Mouse (Mus musculus) embryo, embryonic 10.5 days (tissue): ENCODE measurements at regions not wholly inside any gene's neighbourhood (a gene's known extent, or its start where the extent isn't known, plus 50 kb on each side); places are given as distances from the start of the nearest gene placed in this dataset.

Experiments
- DNase-seq: peaks from one replicate; pipeline ENCODE4 v3.0.0-alpha.2; 2015; ENCODE audit warnings: low spot score

DNA sequence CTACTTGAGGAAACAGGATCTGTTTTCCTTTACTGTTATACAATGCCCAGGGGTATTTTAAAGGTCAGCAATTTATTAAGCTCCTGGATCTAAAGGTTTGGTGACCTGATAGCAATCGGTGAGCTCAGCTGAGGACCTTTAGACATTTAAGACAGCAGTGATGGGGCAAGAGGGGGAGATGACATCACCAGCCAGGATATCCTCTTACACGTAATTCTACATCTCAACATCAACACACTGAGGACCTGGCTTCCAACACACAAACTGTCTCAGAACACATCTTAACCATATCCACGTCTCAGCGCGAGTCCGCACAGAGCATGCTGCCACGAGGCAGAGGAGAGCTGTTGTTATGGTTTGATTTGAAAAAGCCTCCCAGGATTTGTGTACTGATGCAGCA is 69.2 kb downstream of the Nhlrc3 start:
- DNase-seq, result no peak

DNA sequence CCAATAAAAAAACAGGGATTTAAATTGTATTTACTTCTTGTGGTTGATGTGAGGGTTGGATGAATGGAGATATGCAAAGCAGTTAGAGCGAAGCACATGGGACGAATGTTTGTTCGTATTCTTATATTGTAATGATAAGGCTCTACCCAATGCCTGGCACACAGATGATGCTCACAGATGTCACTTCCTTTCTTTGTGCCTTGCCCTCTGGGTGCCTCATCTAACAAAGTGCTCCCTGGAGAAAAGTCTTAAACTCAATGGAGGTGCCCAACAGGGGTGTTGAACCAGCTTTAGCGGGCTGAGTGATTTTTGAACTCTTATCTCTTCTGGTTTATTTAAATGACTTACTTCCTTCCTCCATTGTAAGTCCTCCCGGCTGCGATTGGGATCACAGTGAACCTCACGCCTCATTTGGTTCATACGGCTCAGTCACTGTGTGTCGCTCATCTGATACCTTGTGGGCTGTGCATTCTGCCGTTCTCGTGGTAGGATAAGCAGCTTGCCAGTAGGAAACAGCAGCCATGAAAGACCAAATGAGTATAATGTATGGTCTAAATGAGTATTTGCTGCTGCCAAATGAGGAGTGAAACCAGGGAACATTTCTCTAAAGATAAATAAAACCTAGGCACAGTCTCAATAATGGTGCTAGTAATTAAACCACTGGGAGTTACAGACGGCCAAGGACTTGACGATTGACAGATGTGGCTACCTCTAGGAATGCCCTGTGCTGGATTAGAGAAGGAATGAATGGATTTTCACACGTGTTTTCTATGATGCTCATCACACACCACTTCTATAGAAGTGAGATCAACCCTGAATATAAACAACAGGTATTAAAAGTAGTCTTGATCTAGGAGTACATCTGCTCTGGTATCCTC is 81.2 kb downstream of the Nhlrc3 start:
- no peak for DNase-seq

DNA sequence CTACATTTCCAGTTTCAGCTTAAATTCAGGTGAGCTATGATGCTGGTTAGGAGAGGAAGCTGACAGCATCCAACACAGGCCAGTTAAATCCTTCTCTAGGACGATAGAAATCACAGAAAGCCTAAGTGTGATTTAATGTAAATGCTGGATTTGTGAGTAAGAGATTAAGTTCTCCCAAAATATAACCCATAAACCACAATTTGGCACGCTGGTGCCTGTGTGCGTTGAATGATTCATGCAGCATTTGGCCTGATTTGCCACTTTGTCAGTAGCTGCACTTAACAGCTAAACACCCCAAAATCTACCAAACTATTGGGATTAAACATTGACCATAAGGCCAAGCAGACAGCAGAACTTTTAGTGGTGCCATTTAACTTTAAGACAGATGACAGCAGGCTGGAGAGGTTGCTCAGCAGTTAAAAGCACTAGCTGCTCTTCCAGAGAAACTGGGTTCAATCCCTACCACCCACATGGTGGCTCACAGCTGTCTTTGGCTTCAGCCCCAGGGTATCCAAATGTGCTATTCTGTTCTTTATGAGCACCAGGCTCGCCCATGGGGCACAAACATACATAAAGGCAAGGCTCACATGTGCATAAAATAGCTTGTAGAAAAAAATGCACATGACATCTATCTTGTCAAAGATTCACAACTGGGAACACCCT is 83.5 kb downstream of the Nhlrc3 start:
- DNase-seq, result no peak

DNA sequence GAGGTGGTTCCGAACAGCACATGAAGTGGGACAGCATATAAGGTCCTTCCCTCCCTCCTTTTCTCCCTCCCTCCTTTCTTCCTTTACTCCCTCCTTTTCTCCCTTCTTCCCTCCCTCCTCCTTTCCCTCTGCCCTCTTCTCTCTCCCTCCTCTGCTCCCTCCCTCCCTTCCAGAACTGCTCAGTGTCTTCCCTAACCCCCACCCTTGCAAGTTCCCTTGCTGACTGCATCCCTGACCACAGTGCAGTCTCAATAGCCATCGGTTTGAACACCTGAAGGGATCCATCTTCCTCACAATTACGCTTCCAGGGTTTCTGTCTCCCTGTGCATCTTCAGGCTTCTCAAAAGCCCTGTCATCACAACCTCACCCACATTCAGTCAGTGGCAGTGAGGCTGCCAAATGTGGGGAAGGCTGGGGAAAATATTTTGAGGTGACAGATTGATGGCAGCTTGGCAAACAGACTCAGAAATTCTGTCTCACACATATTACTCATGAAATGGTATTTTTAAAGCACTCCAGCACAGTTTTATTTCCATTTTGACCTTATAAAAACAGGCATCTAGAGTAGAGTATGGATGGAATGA is 86.2 kb downstream of the Nhlrc3 start:
- no peak for DNase-seq

DNA sequence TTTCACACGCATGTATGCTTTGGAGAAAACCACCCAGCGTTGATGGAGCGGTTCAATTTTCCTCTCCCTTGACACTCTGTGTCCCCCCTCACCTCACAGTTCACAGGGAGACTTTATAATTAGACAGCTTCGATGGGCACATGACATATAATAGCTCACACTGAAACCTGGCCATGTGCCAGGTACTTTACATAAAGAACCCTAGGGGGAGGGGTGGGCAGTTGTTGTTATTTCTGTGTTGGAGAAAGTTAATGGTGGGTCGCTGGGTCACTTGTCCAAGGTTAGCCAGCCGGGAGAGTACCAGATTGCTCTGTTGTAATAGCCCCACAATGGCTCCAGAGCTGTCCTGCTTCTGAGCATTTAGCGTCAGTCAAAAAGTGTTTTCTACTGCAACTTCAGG is 90.2 kb downstream of the Nhlrc3 start:
- no peak for DNase-seq

DNA sequence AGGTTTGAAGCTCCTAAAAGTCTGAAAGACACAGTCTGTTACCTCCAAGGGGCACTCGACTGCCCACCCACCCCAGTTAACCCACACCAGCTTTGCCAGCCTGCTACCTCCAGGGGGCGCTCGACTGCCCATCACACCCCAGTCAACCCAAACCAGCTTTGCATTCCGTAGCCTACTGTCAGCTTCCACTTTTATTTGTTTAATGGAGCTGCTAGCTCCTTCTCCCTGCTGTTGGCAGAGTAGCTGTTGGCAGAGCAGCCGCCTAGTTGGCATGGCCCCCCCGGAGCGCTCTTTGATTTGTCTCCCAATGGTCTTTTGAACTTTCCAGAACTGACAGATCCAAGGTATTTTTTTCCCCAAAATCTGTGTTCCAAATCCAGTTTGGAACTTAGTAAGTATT is 91.2 kb downstream of the Nhlrc3 start:
- DNase-seq, result no peak

DNA sequence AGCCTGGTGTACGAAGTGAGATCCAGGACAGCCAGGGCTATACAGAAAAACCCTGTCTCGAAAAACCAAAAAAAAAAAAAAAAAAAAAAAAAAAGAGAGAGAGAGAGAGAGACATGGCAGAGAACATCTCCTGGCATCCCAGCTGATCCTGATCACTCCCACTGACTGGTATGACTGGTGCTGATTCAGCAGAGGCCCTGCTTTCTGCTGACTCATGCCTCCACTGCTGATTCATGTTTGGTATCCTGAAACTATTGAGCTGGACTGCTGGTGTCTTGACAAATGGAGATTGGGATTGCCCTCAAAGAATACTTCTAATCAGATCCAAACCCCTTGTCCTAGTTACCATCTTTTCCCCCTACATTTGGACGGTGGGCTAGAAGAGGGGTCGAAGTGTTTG is 101.9 kb downstream of the Nhlrc3 start:
- no peak for DNase-seq

DNA sequence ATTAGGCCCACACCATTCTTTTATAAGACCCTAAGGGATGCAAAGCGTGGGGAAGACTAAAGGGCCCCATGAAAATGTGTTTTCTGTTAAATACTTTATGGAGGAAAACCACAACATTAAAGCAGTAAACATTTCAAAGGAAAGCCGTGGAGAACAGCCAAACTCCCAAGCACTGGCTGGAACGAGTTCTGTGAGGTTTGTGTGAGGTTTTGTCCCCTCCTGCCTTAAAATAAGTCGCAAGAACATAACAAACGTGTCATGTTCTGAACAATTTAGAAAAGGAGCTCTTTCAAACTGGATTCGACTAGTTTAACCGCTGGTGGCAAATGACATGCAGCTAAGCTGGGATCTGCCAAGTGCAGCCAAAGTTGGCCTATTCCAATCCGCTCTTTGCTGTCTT is 109.4 kb downstream of the Nhlrc3 start:
- DNase-seq, result no peak

DNA sequence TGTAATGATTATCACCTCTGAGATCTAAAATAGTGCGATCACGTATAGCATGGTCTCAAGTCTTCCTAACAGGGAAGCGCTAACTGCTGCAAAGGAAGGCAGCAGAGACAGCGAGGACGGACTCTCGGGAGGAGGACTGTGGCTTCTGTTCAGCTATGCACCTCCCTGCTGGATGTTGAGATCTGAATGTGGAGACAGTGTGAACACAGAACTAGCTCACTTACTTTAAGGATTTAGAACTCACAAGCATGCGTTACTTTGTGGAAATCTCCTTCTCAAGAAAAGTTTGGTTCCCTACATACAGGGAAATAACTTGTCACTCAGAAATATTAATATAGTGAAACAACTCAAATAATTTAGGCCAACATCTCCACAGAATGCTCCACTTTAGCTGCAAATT is 109.8 kb downstream of the Nhlrc3 start:
- DNase-seq, result no peak

DNA sequence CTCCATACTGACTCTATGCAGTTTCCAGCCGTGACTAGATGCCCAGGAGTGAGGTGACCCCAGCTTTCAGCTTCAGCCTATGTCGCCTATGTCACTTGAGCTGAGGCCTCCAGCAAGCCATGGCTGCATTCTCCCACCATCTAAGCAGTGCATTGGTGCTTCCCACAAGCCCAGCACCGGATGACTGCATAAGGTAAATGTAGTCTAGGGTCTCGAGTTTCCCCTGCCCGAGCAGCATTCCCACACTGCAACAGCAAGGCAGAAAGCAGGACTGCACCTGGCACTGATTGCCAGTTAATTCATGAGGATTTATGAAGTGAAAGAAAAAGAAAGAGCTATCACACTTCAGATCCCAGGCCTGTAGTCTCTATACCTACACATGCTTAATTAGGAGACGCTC is 119.5 kb downstream of the Nhlrc3 start:
- no peak for DNase-seq

DNA sequence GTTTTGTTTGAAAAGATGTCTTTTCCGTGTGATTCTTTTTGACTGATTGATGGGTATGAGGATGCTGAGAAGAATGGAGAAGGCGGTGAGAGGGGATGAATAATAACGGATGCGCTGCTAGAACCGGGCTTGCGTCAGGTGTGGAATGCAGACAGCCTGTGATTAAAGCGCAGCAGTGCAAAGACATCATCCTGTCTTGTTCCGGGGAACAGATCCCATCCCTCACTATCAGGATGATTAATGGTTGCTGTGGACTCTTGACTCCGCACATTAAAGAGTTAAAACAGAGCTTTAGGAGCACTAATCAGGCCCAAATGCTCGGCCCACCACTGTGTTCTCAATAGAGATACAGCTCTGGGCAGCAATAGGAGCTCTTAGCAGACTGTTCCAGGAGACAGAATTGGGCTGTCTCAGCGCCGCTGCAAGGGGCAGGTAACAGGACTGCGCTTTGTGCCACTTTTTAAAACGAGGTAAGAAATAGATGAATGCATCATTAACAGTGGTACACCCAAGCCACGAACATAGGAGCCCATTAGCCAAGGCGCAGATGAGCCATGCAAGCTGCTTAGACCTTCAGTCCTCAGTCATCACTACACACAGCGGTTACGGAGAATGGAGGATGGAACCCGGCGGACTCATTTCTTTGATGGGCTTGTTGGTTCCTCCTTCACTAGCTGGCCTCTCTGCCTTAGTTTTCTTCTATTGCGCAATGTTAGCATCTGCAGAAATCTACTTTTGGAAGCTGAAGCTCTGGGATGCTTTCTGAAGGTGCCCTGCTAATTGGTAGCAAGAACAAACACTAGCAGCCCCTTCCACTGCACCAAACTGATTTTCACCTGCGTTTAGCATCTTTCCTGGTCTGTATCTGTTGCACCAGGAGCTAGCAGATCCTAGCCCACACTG is 121.6 kb downstream of the Nhlrc3 start:
- peak; percentile 53 for DNase-seq

DNA sequence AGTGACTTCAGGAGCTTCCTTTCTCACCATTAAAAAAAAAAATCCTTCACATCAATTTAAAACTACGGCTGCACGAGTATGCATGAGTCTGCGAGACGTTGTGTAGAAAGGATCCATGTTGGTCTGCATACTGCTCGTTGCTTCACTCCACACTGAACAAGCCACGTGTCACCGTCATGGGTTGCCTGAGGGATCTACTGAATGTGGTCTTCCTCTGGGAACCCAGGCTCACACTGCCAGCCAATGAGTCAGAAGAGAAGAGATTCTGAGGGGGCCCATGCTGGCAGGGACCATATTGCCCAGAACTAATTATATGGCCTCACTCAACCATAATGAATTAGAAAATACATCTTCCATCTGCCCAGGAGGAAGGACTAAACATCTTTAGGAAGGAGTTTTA is 124.6 kb downstream of the Nhlrc3 start:
- no peak for DNase-seq

DNA sequence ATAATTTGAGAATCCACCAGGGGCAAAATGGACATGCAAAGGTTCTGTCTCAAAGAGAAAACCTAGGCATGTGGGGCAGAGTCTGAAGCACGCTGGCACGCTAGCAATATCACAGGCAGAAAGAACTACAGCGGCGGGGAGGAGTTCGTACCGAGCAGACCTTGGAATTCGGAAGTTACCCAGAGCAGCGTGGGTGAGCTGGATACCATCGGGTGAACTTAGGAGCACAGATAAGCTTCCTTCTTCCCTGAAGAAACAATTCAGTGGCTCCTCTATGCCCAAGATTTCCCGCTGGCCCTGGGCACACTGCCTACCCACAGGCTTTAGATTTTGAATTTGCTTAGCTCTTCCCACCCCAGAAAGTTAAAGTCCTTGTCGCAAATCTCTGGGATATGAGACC is 129.1 kb downstream of the Nhlrc3 start:
- peak; percentile 19 for DNase-seq

DNA sequence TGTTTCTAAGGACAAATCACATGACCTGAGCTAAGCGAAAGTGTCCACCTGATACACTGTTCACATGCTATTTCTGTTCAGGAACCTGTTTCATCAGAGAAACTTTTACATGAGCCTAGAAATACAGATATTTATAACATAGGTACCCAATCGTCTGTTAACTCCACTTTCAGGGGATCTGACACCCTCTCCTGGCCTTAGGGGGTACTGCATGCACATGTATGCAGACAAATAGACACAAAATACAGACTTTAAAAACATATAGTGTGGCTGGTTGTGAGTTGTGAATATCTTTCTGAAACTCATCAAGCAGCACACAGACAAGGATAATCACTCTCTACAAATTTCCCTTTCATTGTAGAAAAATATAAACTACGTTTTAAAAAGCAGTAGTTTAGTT is 133.6 kb downstream of the Nhlrc3 start:
- DNase-seq, result peak; percentile 42

DNA sequence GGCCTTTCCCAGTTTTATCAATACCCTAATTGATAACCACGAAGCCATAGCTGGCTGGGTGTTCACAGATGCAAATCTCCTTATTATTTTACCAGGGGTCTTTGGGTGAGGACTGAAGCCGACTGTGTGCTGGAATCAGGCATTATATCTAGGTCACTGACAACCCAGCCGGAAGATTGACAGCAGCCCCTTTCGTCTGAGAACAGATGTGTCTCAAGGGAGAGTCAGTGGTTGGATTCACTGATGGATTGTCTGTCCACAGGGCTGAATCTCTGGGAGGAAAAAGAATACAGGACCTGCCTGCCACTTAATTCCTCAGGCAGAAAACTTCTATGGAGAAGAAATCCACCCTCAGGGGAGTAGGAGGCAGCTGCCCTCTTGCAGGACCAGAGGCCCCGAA is 135.7 kb downstream of the Nhlrc3 start:
- DNase-seq, result no peak

DNA sequence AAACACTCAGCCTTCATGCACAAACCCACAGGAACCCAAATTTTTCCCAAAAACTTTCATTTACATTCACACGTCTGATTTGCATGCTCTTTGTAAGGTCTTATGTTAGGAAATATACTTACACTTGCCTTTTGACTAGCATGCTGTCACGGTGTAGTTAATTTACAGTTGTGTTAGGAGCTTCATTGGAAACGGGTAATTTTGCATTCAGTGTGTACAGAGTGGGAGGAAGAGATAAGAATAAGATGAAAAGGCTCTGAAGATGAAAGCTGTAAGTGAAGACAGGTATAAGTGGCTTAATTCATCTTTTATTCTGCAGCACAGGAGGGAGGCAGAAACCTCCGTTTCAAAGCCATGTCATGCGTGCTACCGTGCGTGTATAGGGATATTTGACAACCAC is 136.2 kb downstream of the Nhlrc3 start:
- DNase-seq, result no peak

DNA sequence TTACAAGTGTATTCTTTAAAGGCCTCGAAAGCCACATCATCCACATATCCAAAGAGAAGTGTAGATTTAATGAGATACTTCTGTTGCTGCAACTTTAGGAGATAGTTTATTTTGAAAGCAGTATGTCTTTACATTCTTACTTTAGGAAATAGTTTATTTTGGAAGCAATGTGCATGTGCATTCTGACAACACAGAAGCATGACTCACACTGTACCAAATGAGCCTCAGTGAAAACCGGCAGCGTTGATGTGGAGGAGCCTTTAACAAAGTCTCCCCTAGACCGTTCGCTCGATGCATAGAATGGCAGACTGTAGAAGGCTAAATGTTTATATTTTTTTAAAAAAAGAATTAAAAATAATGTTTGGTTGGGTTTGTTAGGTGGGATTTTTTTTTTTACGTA is 138.1 kb downstream of the Nhlrc3 start:
- no peak for DNase-seq

DNA sequence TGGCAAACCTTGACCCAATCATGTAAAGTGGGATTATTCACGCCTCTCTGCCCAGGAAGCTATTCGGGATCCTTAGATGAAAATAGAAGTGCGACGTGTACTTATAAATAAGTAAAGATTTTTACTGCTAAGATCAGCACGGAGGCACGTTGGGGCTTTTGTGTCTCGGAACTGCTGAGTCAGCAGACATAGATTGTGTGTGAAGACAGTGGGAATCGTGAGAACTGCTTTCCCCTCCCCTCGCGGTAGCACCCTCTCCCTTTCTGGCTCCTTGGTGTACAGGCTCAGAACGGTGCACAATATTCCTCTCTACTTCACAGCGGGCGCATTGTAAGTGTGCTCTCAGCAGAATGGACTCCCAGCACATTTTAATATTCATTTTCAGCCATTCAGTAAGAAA is 138.7 kb downstream of the Nhlrc3 start:
- no peak for DNase-seq

DNA sequence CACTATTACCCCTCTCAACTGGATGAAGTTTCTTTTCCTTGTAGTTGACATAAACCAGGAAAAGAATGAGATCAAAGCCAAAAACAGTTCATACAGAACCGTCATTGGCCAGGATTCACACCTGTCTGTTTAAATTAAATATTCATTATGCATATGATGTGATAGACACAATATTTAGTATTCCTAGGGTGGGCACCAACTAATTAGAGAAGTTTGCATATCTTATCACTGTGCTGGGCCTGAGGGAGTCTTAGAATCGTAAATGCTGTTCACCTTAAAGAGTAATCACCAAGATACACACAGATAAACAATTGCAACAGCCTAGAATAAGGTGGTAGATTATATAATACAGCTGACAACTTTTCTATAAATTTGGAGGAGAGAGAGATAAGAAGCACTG is 147.7 kb downstream of the Nhlrc3 start:
- DNase-seq, result no peak
